Mouse (Mus musculus) liver, postnatal 0 days (tissue): ENCODE results near the gene Slc26a6.

ENCODE experiments used
- CTCF ChIP-seq: sonication (generic); IDR thresholded peaks from 2 replicates; pipeline ENCODE4 v1.5.1; 2016; ENCODE audit warnings: antibody characterized with exemption, low read depth
- EP300 ChIP-seq: IDR thresholded peaks from 2 replicates; pipeline ENCODE4 v1.6.1; 2016; ENCODE audit warnings: antibody characterized with exemption, low read depth, mild to moderate bottlenecking

- TF ChIP-seq CTCF (no peak), EP300 (no peak)
Observed at GRCm38 (mm10) chr9:108824144-108824685, 28.9 kb upstream of the Slc26a6 start.
